Mouse (Mus musculus): ENCODE data around the gene Olfr800.

GRCm38 (mm10) chr10:129637184-129637583 lies 20.3 kb upstream of the Olfr800 start, which contains the start of gene Olfr799:
- TF ChIP-seq ZNF384 (IDR thresholded peaks at IDR 0.05; ENCODE audit: low read depth, low read length) (no peak), MAFK (IDR thresholded peaks at IDR 0.05; ENCODE audit: insufficient read depth, low read depth, low read length) (no peak), CHD2 (IDR thresholded peaks at IDR 0.05; ENCODE audit: low read depth, low read length) (no peak), HCFC1 (IDR thresholded peaks at IDR 0.05; ENCODE audit: borderline replicate concordance, insufficient read depth, low read length) (no peak)

Measured in ES-E14 (cell line).